Mouse (Mus musculus): ENCODE results near the gene Patj.
A peak's percentile ranks its signal among the peaks of the same experiment; 100 is the strongest.
"Not testable (repeated sequence)": the region's sequence is repeated elsewhere in the genome, so short reads cannot be mapped to it uniquely, and the experiment has no call there.

Gene Patj

GRCm38 (mm10) chr4:98395690-98396437 is at the start of gene Patj:
TSS of gene Patj (plus strand) at chr4:98395785.
- DNase-seq (ENCODE audit: low spot score in 2 of 2) = peak; percentile 18 to 40

- DNase-seq (ENCODE audit: low spot score in 2 of 2) = no peak
These were observed 47.0 kb upstream of the Patj start for GRCm38 (mm10) chr4:98348580-98348979.

- no peak for DNase-seq (ENCODE audit: low spot score in 2 of 2)
These were observed 37.4 kb upstream of the Patj start for GRCm38 (mm10) chr4:98358034-98358809.

- DNase-seq (ENCODE audit: low spot score in 2 of 2) = no peak
These were observed 20.2 kb upstream of the Patj start for GRCm38 (mm10) chr4:98375401-98375800.

- DNase-seq (ENCODE audit: low spot score in 2 of 2) = no peak
These were observed 18.6 kb upstream of the Patj start for GRCm38 (mm10) chr4:98376943-98377342.

GRCm38 (mm10) chr4:98382716-98383424 is 12.7 kb upstream of the Patj start, which contains the start of gene Tm2d1:
TSS of gene Tm2d1 (minus strand) at chr4:98383306.
- DNase-seq (ENCODE audit: low spot score in 2 of 2) = peak; percentile 53 to 63

GRCm38 (mm10) chr4:98385036-98385435 is 10.5 kb upstream of the Patj start:
- no peak for DNase-seq (ENCODE audit: low spot score in 2 of 2)

- no peak for DNase-seq (ENCODE audit: low spot score in 2 of 2)
These were observed 267 bp upstream of the Patj start for GRCm38 (mm10) chr4:98395346-98395689.

- DNase-seq (ENCODE audit: low spot score in 2 of 2) = no peak
These were observed 5.5 kb downstream of the Patj start for GRCm38 (mm10) chr4:98400926-98401583.

- no peak for DNase-seq (ENCODE audit: low spot score in 2 of 2)
These were observed 6.0 kb downstream of the Patj start for GRCm38 (mm10) chr4:98401584-98401962.

- DNase-seq (ENCODE audit: low spot score in 2 of 2) = no peak
These were observed 7.9 kb downstream of the Patj start for GRCm38 (mm10) chr4:98403492-98403891.

- no peak for DNase-seq (ENCODE audit: low spot score in 2 of 2)
These were observed 8.8 kb downstream of the Patj start for GRCm38 (mm10) chr4:98404412-98404811.

- DNase-seq (ENCODE audit: low spot score in 2 of 2) = no peak
These were observed 12.9 kb downstream of the Patj start for GRCm38 (mm10) chr4:98408455-98408854.

GRCm38 (mm10) chr4:98415150-98415549 is 19.6 kb downstream of the Patj start:
- DNase-seq (ENCODE audit: low spot score in 2 of 2) = not testable (repeated sequence)

- no peak for DNase-seq (ENCODE audit: low spot score in 2 of 2)
These were observed 32.8 kb downstream of the Patj start for GRCm38 (mm10) chr4:98428371-98428770.

GRCm38 (mm10) chr4:98435641-98436457 is 40.3 kb downstream of the Patj start:
- DNase-seq (ENCODE audit: low spot score in 2 of 2) = no peak

GRCm38 (mm10) chr4:98436664-98437363 is 41.2 kb downstream of the Patj start:
- no peak for DNase-seq (ENCODE audit: low spot score in 2 of 2)

- DNase-seq (ENCODE audit: low spot score in 2 of 2) = no peak
These were observed 43.8 kb downstream of the Patj start for GRCm38 (mm10) chr4:98439261-98440005.

GRCm38 (mm10) chr4:98441248-98441647 is 45.7 kb downstream of the Patj start:
- DNase-seq (ENCODE audit: low spot score in 2 of 2) = no peak
